Mouse (Mus musculus) heart, embryonic 11.5 days (tissue): ENCODE measurements around the gene Wdr48. TPM values are rescaled to one million over a fixed set of nuclear protein-coding genes. Genes with fewer than 3 reads are reported as not detected.

Experiments
- ATAC-seq: fragments of 200-750 bp; cut with Nextera tagmentation; replicated peaks from 2 replicates; pipeline ENCODE4 v1.8.0; 2017; ENCODE audit warnings: moderate library complexity; ENCODE audit not compliant: insufficient number of reproducible peaks, low FRiP score, low TSS enrichment
- H3K27ac ChIP-seq: fragments of 300-500 bp; sonication (generic); 2 replicates; pipeline ENCODE4 v1.5.1; 2014; ENCODE audit warnings: mild to moderate bottlenecking, low read depth, low read length
- H3K27me3 ChIP-seq: fragments of 300-500 bp; sonication (generic); 2 replicates; pipeline ENCODE4 v1.6.1; 2014; ENCODE audit warnings: mild to moderate bottlenecking, low read length, mixed read lengths; ENCODE audit not compliant: control insufficient read depth, insufficient read depth
- H3K36me3 ChIP-seq: fragments of 300-500 bp; sonication (generic); 2 replicates; pipeline ENCODE4 v1.6.1; 2014; ENCODE audit warnings: mild to moderate bottlenecking, low read length, moderate library complexity, mixed read lengths; ENCODE audit not compliant: control insufficient read depth, insufficient read depth
- H3K4me1 ChIP-seq: fragments of 300-500 bp; sonication (generic); 2 replicates; pipeline ENCODE4 v1.6.1; 2014; ENCODE audit warnings: low read length; ENCODE audit not compliant: control insufficient read depth, insufficient read depth
- H3K4me2 ChIP-seq: fragments of 300-500 bp; sonication (generic); 2 replicates; pipeline ENCODE4 v1.6.1; 2014; ENCODE audit warnings: mild to moderate bottlenecking, moderate library complexity
- H3K4me3 ChIP-seq: fragments of 300-500 bp; sonication (generic); 2 replicates; pipeline ENCODE4 v1.5.1; 2014; ENCODE audit warnings: low read depth, low read length
- H3K9ac ChIP-seq: fragments of 300-500 bp; sonication (generic); 2 replicates; pipeline ENCODE4 v1.6.1; 2014; ENCODE audit warnings: mild to moderate bottlenecking, low read depth, low read length, moderate library complexity
- H3K9me3 ChIP-seq: fragments of 300-500 bp; sonication (generic); replicated peaks from 2 replicates; pipeline ENCODE4 v1.6.1; 2016; ENCODE audit warnings: low read length; ENCODE audit not compliant: control insufficient read depth
- WGBS: fragments of 180-500 bp; shearing (Covaris S2); extraction: QIAGEN DNeasy Blood & Tissue Kit; methylation state at CpG from one replicate; pipeline ENCODE4 v1.1.7; 2014; ENCODE audit not compliant: insufficient replicate concordance; 5-methylcytosine and 5-hydroxymethylcytosine counted together
- polyA plus RNA-seq: library from polyadenylated mRNA; unstranded; fragments of >200 nt; fragmentation: Nextera tagmentation; extraction: Ambion mirVana; gene quantifications from 2 replicates; pipeline ENCODE4 v1.2.1, GENCODE M21; 2014

Wdr48 gene
- polyA plus RNA-seq, 1 experiment from 2014 or later, result 39.9 TPM

DNA sequence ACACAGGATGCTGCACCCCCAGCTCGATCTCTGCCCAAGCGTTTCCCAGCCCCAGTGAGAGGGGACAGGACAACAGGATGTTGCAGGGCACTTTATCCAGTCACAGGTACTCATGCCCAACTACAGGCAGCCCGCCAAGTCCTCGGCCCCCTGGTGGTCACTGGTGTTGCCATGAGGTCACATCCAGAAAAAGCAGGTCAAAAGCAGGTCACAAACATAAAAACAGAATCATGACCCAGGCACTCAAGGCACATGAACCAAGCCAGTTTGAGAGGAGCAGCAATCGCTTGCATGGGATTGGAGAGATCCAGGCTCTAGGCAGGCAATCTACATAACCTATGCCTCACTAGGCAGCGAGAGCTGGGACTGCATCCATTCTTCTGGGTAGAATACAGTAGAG is 75.5 kb downstream of the Wdr48 start:
- H3K36me3 ChIP-seq, result peaks cover 23% of the 10 kb centered on the region
- peaks cover 11% of the 10 kb centered on the region for H3K4me1 ChIP-seq
- no peaks in the 10 kb centered on the region for H3K9me3 ChIP-seq
- no peak overlapping the region for H3K27ac ChIP-seq
- H3K4me3 ChIP-seq, result no peak overlapping the region
- H3K27me3 ChIP-seq, result no peaks in the 10 kb centered on the region
- no peak overlapping the region for H3K4me2 ChIP-seq
- WGBS, result 36% methylated on average over 6 of the region's 6 CpGs
- ATAC-seq, result no peak
- no peak overlapping the region for H3K9ac ChIP-seq

GRCm38 (mm10) chr9:119970763-119971656 is 76.3 kb downstream of the Wdr48 start:
- Histone ChIP-seq H3K9me3 (no peaks in the 10 kb centered on the region), H3K4me2 (no peak overlapping the region), H3K4me1 (peaks cover 11% of the 10 kb centered on the region), H3K27me3 (no peaks in the 10 kb centered on the region), H3K27ac (no peak overlapping the region), H3K4me3 (no peak overlapping the region), H3K9ac (no peak overlapping the region), H3K36me3 (peaks cover 25% of the 10 kb centered on the region)
- no peak for ATAC-seq
- 85% methylated on average over 7 of the region's 7 CpGs for WGBS

DNA sequence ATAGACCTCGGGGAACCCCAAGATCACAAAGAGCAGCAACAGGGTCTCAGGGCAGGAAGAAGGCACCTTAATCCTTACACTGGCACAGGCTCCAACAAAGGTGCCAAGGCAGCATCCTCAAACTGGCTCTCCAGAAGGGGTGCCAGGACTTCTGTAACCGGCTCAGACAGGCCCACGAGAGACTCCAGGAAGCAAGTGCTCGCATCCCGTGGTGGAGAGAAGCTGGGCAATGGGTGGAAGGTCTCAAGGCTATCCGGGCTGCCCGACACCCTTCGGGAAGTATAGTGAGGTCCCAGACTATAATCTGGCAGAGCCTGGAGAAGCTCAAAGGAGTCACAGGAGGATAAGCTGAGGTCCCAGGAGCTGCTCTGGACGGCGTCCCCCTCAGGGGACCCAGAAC is 77.5 kb downstream of the Wdr48 start:
- H3K9ac ChIP-seq, result no peak overlapping the region
- 87% methylated on average over 10 of the region's 10 CpGs for WGBS
- H3K27ac ChIP-seq, result no peak overlapping the region; the same call in 1 of the 2 replicates
- no peak for ATAC-seq
- H3K9me3 ChIP-seq, result no peaks in the 10 kb centered on the region
- peaks cover 20% of the 10 kb centered on the region for H3K4me1 ChIP-seq
- no peak overlapping the region for H3K4me3 ChIP-seq
- H3K36me3 ChIP-seq, result peaks cover 25% of the 10 kb centered on the region
- no peak overlapping the region for H3K4me2 ChIP-seq
- no peaks in the 10 kb centered on the region for H3K27me3 ChIP-seq

GRCm38 (mm10) chr9:119972582-119972981 is 77.9 kb downstream of the Wdr48 start:
- Histone ChIP-seq H3K4me2 (no peak overlapping the region), H3K36me3 (peaks cover 25% of the 10 kb centered on the region), H3K27ac (no peak overlapping the region; the same call in 1 of the 2 replicates), H3K9ac (no peak overlapping the region), H3K9me3 (no peaks in the 10 kb centered on the region), H3K27me3 (no peaks in the 10 kb centered on the region), H3K4me3 (no peak overlapping the region), H3K4me1 (peaks cover 24% of the 10 kb centered on the region)
- ATAC-seq, result no peak
- 86% methylated on average over 12 of the region's 12 CpGs for WGBS

DNA sequence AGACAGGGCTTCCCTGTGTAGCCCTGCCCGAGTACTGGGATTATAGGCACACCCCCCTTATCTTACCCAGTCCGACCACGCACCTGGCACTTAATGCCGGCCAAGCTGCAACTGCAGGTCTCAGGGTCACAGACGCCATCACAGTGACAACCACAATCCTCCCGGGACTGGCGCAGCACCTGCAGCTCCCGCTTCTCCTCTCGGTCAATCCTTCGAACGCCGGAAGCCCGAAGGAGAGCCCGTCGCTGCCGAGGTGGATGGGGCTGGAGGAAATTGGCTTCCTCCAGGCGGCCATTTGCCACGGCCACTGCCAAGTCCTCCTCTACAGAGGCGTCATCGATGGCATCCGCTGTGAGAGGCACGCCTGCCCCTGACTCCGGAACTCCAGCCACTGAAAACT is 78.6 kb downstream of the Wdr48 start:
- ATAC-seq, result no peak
- WGBS, result 92% methylated on average over 23 of the region's 23 CpGs
- Histone ChIP-seq H3K27ac (no peak overlapping the region), H3K4me2 (no peak overlapping the region), H3K4me3 (no peak overlapping the region), H3K4me1 (peaks cover 31% of the 10 kb centered on the region), H3K36me3 (peaks cover 25% of the 10 kb centered on the region), H3K27me3 (no peaks in the 10 kb centered on the region), H3K9me3 (no peaks in the 10 kb centered on the region), H3K9ac (no peak overlapping the region)

DNA sequence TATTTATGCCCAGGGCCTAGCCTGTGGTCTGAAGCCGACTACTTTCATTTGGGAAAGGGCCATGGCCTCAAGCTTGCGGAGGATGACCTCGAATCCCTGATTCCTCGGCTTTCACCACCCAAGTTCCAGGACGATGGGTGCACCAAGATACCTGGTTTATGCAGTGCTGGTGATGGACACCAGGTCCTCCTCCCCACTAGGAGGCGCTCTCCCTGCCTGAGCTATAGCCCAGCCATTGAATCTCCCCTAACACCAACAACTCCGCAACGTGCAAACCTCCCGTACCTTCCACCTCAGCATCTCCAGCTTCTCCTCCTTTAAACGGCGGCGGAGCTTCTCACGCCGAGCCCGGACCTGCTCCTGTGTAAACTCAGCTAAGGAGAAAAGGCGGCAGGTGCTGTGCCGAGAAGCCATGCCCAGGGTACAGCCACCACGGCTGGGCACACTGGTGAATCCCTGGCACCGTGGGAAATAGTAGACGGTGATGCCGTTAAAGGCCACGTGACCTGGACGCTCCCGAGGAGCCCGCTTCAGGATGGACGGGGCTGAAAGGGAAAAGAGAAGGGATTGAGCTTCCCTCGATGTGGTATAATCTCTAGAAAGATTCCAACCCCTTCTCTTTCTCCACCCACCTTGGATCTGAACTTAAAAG is 79.3 kb downstream of the Wdr48 start:
- Histone ChIP-seq H3K4me1 (peaks cover 37% of the 10 kb centered on the region), H3K9me3 (no peaks in the 10 kb centered on the region), H3K4me3 (no peak overlapping the region), H3K27ac (no peak overlapping the region), H3K36me3 (peaks cover 25% of the 10 kb centered on the region), H3K27me3 (no peaks in the 10 kb centered on the region), H3K4me2 (no peak overlapping the region), H3K9ac (no peak overlapping the region)
- no peak for ATAC-seq
- 87% methylated on average over 27 of the region's 27 CpGs for WGBS

DNA sequence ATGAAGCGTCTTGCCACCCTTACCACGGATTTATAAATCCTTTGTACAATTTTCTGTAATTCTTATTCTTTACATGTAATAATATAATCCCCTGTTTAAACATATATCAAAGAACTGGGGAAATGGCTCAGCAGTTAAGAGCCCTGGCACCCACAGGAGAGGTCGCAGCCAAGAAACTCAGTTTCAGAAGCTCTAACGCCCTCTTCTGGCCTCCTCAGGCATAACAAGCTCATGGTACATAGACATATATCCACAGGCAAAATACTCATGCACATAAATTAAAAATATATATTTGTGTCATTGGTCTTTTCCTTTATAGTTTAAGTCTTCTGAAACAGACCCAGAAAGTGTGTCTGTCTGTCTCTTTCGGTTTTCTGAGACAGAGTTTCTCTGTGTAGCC is 79.9 kb downstream of the Wdr48 start:
- Histone ChIP-seq H3K27me3 (no peaks in the 10 kb centered on the region), H3K4me1 (peaks cover 41% of the 10 kb centered on the region), H3K4me3 (no peak overlapping the region), H3K9me3 (no peaks in the 10 kb centered on the region), H3K27ac (no peak overlapping the region), H3K9ac (no peak overlapping the region), H3K36me3 (peaks cover 25% of the 10 kb centered on the region), H3K4me2 (no peak overlapping the region)
- ATAC-seq, result no peak
- 78% methylated on average over 5 of the region's 5 CpGs for whole genome bisulfite sequencing

GRCm38 (mm10) chr9:119975286-119975685 is 80.6 kb downstream of the Wdr48 start:
- Histone ChIP-seq H3K4me2 (no peak overlapping the region), H3K27me3 (no peaks in the 10 kb centered on the region), H3K4me1 (peaks cover 48% of the 10 kb centered on the region), H3K9ac (no peak overlapping the region), H3K4me3 (no peak overlapping the region), H3K36me3 (peaks cover 25% of the 10 kb centered on the region), H3K9me3 (no peaks in the 10 kb centered on the region), H3K27ac (no peak overlapping the region)
- 89% methylated on average over 4 of the region's 4 CpGs for WGBS
- no peak for ATAC-seq
